Mouse (Mus musculus): ENCODE results near the gene Prss46. TPM values are rescaled to one million over a fixed set of nuclear protein-coding genes. Genes with fewer than 3 reads are reported as not detected.

The Prss46 gene
- polyA plus RNA-seq, 1 experiment = not detected

DNA sequence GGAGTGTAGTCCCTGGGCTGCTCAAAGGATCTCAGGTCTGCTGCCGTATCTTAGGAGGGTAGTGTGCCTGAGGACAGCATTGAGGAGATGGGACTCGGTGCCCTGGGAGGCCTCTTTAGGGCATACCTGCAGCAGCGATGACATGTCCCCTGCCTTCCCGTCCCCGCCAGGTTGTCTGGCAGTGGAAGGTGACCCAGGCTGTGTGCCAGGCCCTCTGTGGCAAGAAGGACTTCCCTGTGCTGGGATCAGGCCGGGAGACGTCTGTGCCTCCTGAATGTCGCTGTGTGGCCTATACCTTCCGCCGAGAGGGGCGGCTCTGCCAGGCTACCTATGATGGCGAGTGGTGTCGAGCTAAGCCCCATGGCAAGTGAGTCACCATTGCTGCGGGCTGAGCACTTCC lies 44.6 kb downstream of the Prss46 start:
- no peak for TF ChIP-seq POLR2A (IDR thresholded peaks at IDR 0.05; ENCODE audit: insufficient read depth, low read length)
- TF ChIP-seq CTCF (IDR thresholded peaks at IDR 0.05; ENCODE audit: low read depth, low read length) = no peak
- no peak for TF ChIP-seq EP300 (IDR thresholded peaks at IDR 0.05; ENCODE audit: insufficient read depth, low read depth, low read length)
- H3K4me1 ChIP-seq (ENCODE audit: control insufficient read depth, insufficient read depth, low read length) = peaks cover 8% of the 10 kb centered on the region
- no peak overlapping the region for H3K27ac ChIP-seq (ENCODE audit: insufficient read depth, low read length)
- H3K9ac ChIP-seq (ENCODE audit: low read depth, poor library complexity, severe bottlenecking) = no peak overlapping the region
- no peaks in the 10 kb centered on the region for H3K9me3 ChIP-seq (replicated peaks; ENCODE audit: control insufficient read depth, insufficient read depth, low read length, poor library complexity, severe bottlenecking)
- no peaks in the 10 kb centered on the region for H3K27me3 ChIP-seq (ENCODE audit: control insufficient read depth, insufficient read depth, low read length, poor library complexity, severe bottlenecking)
- peak overlapping the region; percentile 13 for H3K4me3 ChIP-seq (ENCODE audit: low read depth, low read length)
- H3K36me3 ChIP-seq (ENCODE audit: control insufficient read depth, insufficient read depth, low read length, poor library complexity, severe bottlenecking) = no peaks in the 10 kb centered on the region

DNA sequence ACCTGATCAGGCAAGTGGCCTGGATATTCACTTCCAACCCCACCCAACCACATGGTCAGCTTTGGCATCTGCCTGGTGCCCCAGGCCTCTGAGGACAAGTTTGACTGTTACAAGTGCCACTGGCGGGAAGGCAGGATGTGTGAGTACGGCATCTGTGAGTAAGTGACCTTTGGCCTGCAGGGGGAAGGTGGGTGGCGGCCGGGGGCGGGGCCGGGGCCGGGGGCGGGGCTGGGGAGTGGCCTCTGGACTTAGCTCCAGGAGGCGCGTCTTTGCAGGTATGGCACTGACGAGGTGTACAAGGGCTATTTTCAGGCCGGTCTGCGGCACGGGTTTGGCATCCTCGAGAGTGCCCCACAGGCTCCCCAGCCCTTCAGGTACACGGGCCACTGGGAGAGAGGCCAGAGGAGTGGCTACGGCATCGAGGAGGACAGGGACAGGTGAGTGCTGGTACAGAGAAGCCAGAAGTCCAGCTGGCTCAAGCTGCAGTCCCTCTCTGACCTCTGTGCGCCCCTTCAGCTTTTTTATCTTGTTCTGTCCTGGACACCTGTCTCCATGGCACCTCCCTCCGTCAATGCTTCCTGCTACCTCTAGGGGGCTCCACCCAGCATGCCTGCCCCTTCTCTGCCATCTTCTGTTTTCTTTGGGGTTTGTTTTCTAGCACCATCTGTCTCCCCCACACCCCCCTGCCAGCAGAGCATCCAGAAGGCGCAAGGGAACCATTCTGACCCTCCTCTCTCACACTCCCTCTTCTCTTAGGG lies 45.9 kb downstream of the Prss46 start:
- H3K4me3 ChIP-seq (ENCODE audit: low read depth, low read length) = peak overlapping the region; percentile 12; the same call in 1 of the 2 replicates
- no peak overlapping the region for H3K27ac ChIP-seq (ENCODE audit: insufficient read depth, low read length)
- H3K27me3 ChIP-seq (ENCODE audit: control insufficient read depth, insufficient read depth, low read length, poor library complexity, severe bottlenecking) = no peaks in the 10 kb centered on the region
- H3K9me3 ChIP-seq (replicated peaks; ENCODE audit: control insufficient read depth, insufficient read depth, low read length, poor library complexity, severe bottlenecking) = no peaks in the 10 kb centered on the region
- TF ChIP-seq POLR2A (IDR thresholded peaks at IDR 0.05; ENCODE audit: insufficient read depth, low read length) (no peak), CTCF (IDR thresholded peaks at IDR 0.05; ENCODE audit: low read depth, low read length) (peak; percentile 76), EP300 (IDR thresholded peaks at IDR 0.05; ENCODE audit: insufficient read depth, low read depth, low read length) (peak; percentile 10; the same call in 1 of the 2 replicates)
- H3K36me3 ChIP-seq (ENCODE audit: control insufficient read depth, insufficient read depth, low read length, poor library complexity, severe bottlenecking) = no peaks in the 10 kb centered on the region
- peaks cover 8% of the 10 kb centered on the region for H3K4me1 ChIP-seq (ENCODE audit: control insufficient read depth, insufficient read depth, low read length)
- H3K9ac ChIP-seq (ENCODE audit: low read depth, poor library complexity, severe bottlenecking) = no peak overlapping the region

DNA sequence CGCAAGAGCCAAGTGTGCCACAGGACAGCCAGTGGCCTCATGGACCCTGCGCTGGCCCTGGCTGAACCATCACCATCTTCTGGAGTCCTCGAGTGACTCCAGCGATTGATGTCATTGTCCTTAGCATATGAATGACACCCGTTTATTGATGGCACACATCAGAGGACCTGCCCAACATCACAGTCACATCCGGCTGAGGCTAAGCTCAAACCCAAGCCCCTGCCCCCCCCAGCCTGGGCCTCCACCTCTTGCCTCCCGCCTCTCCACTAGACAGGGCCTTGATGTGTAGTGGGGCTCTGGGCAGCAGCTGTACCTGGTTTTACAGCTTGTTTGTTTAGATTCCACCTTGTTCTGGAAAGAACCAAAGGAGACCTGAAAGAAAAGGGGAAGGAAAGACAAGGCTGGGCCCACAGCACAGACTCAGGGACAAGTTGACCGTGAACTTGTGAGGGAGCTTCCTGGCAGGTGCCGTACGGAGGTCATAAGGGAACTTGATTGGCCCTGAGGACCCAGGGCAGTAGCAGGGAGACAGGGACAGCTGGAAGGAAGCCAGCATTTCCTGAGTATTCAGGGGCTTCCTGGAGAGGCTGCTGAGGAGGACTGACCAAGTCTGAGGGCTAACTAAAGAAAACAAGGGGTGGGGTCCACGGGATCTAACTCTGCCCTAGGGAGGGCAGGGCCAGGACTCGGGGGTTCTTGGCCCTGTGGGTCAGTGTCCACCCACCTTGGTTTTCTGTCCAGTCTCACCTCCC lies 46.9 kb downstream of the Prss46 start:
- TF ChIP-seq POLR2A (IDR thresholded peaks at IDR 0.05; ENCODE audit: insufficient read depth, low read length) = no peak
- TF ChIP-seq EP300 (IDR thresholded peaks at IDR 0.05; ENCODE audit: insufficient read depth, low read depth, low read length) = no peak
- TF ChIP-seq CTCF (IDR thresholded peaks at IDR 0.05; ENCODE audit: low read depth, low read length) = no peak
- no peaks in the 10 kb centered on the region for H3K27me3 ChIP-seq (ENCODE audit: control insufficient read depth, insufficient read depth, low read length, poor library complexity, severe bottlenecking)
- H3K27ac ChIP-seq (ENCODE audit: insufficient read depth, low read length) = no peak overlapping the region
- no peaks in the 10 kb centered on the region for H3K36me3 ChIP-seq (ENCODE audit: control insufficient read depth, insufficient read depth, low read length, poor library complexity, severe bottlenecking)
- H3K4me3 ChIP-seq (ENCODE audit: low read depth, low read length) = no peak overlapping the region
- no peaks in the 10 kb centered on the region for H3K9me3 ChIP-seq (replicated peaks; ENCODE audit: control insufficient read depth, insufficient read depth, low read length, poor library complexity, severe bottlenecking)
- peaks cover 8% of the 10 kb centered on the region for H3K4me1 ChIP-seq (ENCODE audit: control insufficient read depth, insufficient read depth, low read length)
- no peak overlapping the region for H3K9ac ChIP-seq (ENCODE audit: low read depth, poor library complexity, severe bottlenecking)

- Histone ChIP-seq H3K27ac (ENCODE audit: insufficient read depth, low read length) (no peak overlapping the region), H3K36me3 (ENCODE audit: control insufficient read depth, insufficient read depth, low read length, poor library complexity, severe bottlenecking) (no peaks in the 10 kb centered on the region), H3K27me3 (ENCODE audit: control insufficient read depth, insufficient read depth, low read length, poor library complexity, severe bottlenecking) (no peaks in the 10 kb centered on the region), H3K9me3 (replicated peaks; ENCODE audit: control insufficient read depth, insufficient read depth, low read length, poor library complexity, severe bottlenecking) (no peaks in the 10 kb centered on the region), H3K9ac (ENCODE audit: low read depth, poor library complexity, severe bottlenecking) (no peak overlapping the region), H3K4me1 (ENCODE audit: control insufficient read depth, insufficient read depth, low read length) (peaks cover 8% of the 10 kb centered on the region), H3K4me3 (ENCODE audit: low read depth, low read length) (no peak overlapping the region)
- no peak for TF ChIP-seq CTCF (IDR thresholded peaks at IDR 0.05; ENCODE audit: low read depth, low read length)
- TF ChIP-seq POLR2A (IDR thresholded peaks at IDR 0.05; ENCODE audit: insufficient read depth, low read length) = no peak
- no peak for TF ChIP-seq EP300 (IDR thresholded peaks at IDR 0.05; ENCODE audit: insufficient read depth, low read depth, low read length)
Observed at GRCm38 (mm10) chr9:110892552-110892951, 48.2 kb downstream of the Prss46 start.

DNA sequence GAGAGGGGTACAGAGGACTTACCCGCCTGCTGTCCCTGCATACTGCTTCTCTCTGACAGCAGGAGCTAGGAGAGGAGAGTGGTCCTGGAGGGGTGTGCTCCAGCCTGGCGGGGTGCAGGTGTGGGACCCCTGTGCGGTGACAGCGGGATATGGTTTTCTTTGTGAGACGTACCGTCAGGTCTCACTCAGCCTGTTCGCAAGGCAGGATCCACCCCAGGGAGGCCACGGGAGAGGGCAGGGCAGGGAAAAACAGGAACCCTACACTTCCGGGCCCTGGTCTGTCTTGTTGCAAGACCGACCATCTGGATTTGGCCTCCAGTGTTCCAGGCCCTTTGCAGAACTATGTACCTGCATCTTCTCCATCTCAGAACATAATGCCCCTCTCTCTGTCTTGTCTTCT lies 49.1 kb downstream of the Prss46 start:
- no peak overlapping the region for H3K27ac ChIP-seq (ENCODE audit: insufficient read depth, low read length)
- no peak overlapping the region for H3K9ac ChIP-seq (ENCODE audit: low read depth, poor library complexity, severe bottlenecking)
- H3K4me3 ChIP-seq (ENCODE audit: low read depth, low read length) = no peak overlapping the region
- H3K36me3 ChIP-seq (ENCODE audit: control insufficient read depth, insufficient read depth, low read length, poor library complexity, severe bottlenecking) = no peaks in the 10 kb centered on the region
- no peaks in the 10 kb centered on the region for H3K27me3 ChIP-seq (ENCODE audit: control insufficient read depth, insufficient read depth, low read length, poor library complexity, severe bottlenecking)
- no peaks in the 10 kb centered on the region for H3K9me3 ChIP-seq (replicated peaks; ENCODE audit: control insufficient read depth, insufficient read depth, low read length, poor library complexity, severe bottlenecking)
- TF ChIP-seq EP300 (IDR thresholded peaks at IDR 0.05; ENCODE audit: insufficient read depth, low read depth, low read length) (no peak), CTCF (IDR thresholded peaks at IDR 0.05; ENCODE audit: low read depth, low read length) (no peak), POLR2A (IDR thresholded peaks at IDR 0.05; ENCODE audit: insufficient read depth, low read length) (no peak)
- H3K4me1 ChIP-seq (ENCODE audit: control insufficient read depth, insufficient read depth, low read length) = peaks cover 6% of the 10 kb centered on the region

- TF ChIP-seq POLR2A (IDR thresholded peaks at IDR 0.05; ENCODE audit: insufficient read depth, low read length) (no peak), CTCF (IDR thresholded peaks at IDR 0.05; ENCODE audit: low read depth, low read length) (peak; percentile 18), EP300 (IDR thresholded peaks at IDR 0.05; ENCODE audit: insufficient read depth, low read depth, low read length) (no peak)
- H3K27ac ChIP-seq (ENCODE audit: insufficient read depth, low read length) = no peak overlapping the region
- no peak overlapping the region for H3K4me3 ChIP-seq (ENCODE audit: low read depth, low read length)
- no peaks in the 10 kb centered on the region for H3K9me3 ChIP-seq (replicated peaks; ENCODE audit: control insufficient read depth, insufficient read depth, low read length, poor library complexity, severe bottlenecking)
- no peaks in the 10 kb centered on the region for H3K27me3 ChIP-seq (ENCODE audit: control insufficient read depth, insufficient read depth, low read length, poor library complexity, severe bottlenecking)
- H3K9ac ChIP-seq (ENCODE audit: low read depth, poor library complexity, severe bottlenecking) = no peak overlapping the region
- H3K4me1 ChIP-seq (ENCODE audit: control insufficient read depth, insufficient read depth, low read length) = no peaks in the 10 kb centered on the region
- H3K36me3 ChIP-seq (ENCODE audit: control insufficient read depth, insufficient read depth, low read length, poor library complexity, severe bottlenecking) = no peaks in the 10 kb centered on the region
Observed at GRCm38 (mm10) chr9:110895507-110895906, 51.2 kb downstream of the Prss46 start.
